Mouse (Mus musculus) stomach, embryonic 15.5 days (tissue): Measurements from ENCODE around the gene Fam13a. TPM values are rescaled to one million over a fixed set of nuclear protein-coding genes. Genes with fewer than 3 reads are reported as not detected.

Experiments
- ATAC-seq: fragments of 200-750 bp; cut with Nextera tagmentation; 2 replicates; pipeline ENCODE4 v1.8.0; 2017; ENCODE audit warnings: low read depth, moderate number of reproducible peaks, moderate TSS enrichment; ENCODE audit not compliant: insufficient read depth, low FRiP score
- H3K27ac ChIP-seq: fragments of 300-500 bp; sonication (generic); 2 replicates; pipeline ENCODE4 v1.5.1; 2015; ENCODE audit warnings: mild to moderate bottlenecking, inconsistent platforms
- H3K27me3 ChIP-seq: fragments of 300-500 bp; sonication (generic); replicated peaks from 2 replicates; pipeline ENCODE4 v1.6.1; 2015; ENCODE audit warnings: inconsistent platforms
- H3K36me3 ChIP-seq: fragments of 300-500 bp; sonication (generic); 2 replicates; pipeline ENCODE4 v1.6.1; 2015; ENCODE audit warnings: inconsistent platforms
- H3K4me1 ChIP-seq: fragments of 300-500 bp; sonication (generic); 2 replicates; pipeline ENCODE4 v1.6.1; 2015; ENCODE audit warnings: inconsistent platforms
- H3K4me2 ChIP-seq: fragments of 300-500 bp; sonication (generic); 2 replicates; pipeline ENCODE4 v1.6.1; 2015; ENCODE audit warnings: mild to moderate bottlenecking, inconsistent platforms
- H3K4me3 ChIP-seq: fragments of 300-500 bp; sonication (generic); replicated peaks from 2 replicates; pipeline ENCODE4 v1.5.1; 2015; ENCODE audit warnings: inconsistent platforms
- H3K9ac ChIP-seq: fragments of 300-500 bp; sonication (generic); 2 replicates; pipeline ENCODE4 v1.6.1; 2015; ENCODE audit warnings: inconsistent platforms
- H3K9me3 ChIP-seq: fragments of 300-500 bp; sonication (generic); 2 replicates; pipeline ENCODE4 v1.6.1; 2016; ENCODE audit warnings: inconsistent platforms
- WGBS: fragments of 180-500 bp; shearing (Covaris S2); methylation state at CpG from one replicate; pipeline ENCODE4 v1.1.7; 2015; 5-methylcytosine and 5-hydroxymethylcytosine counted together
- polyA plus RNA-seq: library from polyadenylated mRNA; unstranded; fragments of >200 nt; fragmentation: Nextera tagmentation; extraction: Ambion mirVana; gene quantifications from 2 replicates; pipeline ENCODE4 v1.2.1, GENCODE M21; 2015

Gene Fam13a
- polyA plus RNA-seq, 1 experiment from 2014 or later, result 11.1 TPM

DNA sequence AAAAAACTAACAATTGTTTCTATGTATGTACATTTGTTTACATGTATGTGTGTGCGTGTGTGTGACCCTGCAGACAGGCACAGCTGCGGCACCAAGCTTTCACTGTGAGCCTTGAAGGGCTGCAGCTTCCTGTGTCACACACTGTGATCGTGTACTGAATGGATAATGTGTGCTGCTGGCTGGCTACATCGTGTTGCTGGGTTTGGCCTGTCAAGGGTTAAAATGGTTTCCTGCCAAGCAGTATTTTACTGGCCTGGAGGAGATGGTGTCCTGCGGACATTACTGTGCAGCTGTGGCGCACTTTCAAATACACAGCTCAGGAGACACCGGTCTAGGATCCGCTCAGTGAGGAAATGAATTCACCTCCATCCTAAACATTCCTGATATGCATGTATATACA, 121.2 kb downstream of the Fam13a start:
- WGBS, result 39% methylated on average over 8 of the region's 8 CpGs
- no peaks in the 10 kb centered on the region for H3K4me1 ChIP-seq
- no peak overlapping the region for H3K4me2 ChIP-seq
- no peak overlapping the region for H3K9ac ChIP-seq
- H3K9me3 ChIP-seq, result no peaks in the 10 kb centered on the region
- peak; percentile 54 for ATAC-seq
- no peaks in the 10 kb centered on the region for H3K27me3 ChIP-seq
- no peak overlapping the region for H3K27ac ChIP-seq
- H3K36me3 ChIP-seq, result no peaks in the 10 kb centered on the region
- H3K4me3 ChIP-seq, result no peak overlapping the region

DNA sequence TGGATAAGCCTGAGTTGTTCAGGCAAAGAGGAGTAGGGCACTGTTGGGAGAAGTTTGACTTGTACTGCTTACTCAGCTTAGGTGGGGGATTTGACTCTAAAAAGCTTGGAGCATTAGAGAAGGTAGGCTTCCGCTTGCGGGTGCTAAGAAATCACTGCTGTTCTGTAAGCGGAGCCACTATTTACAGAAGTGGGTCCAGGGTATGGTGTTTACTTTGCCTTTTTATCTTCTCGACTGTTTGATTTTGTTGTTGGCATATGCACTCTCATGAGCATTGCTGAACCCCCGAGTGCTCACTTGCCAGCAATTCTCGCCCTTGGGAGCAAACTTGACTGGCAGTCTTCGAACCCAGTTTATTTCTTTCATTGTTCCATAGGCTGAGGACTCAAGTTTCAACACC, 123.8 kb downstream of the Fam13a start:
- peak; percentile 75 for ATAC-seq
- no peaks in the 10 kb centered on the region for H3K9me3 ChIP-seq
- H3K36me3 ChIP-seq, result no peaks in the 10 kb centered on the region
- H3K27ac ChIP-seq, result no peak overlapping the region
- H3K9ac ChIP-seq, result no peak overlapping the region
- H3K4me1 ChIP-seq, result no peaks in the 10 kb centered on the region
- no peak overlapping the region for H3K4me2 ChIP-seq
- H3K27me3 ChIP-seq, result no peaks in the 10 kb centered on the region
- H3K4me3 ChIP-seq, result no peak overlapping the region
- WGBS, result 74% methylated on average over 7 of the region's 7 CpGs

DNA sequence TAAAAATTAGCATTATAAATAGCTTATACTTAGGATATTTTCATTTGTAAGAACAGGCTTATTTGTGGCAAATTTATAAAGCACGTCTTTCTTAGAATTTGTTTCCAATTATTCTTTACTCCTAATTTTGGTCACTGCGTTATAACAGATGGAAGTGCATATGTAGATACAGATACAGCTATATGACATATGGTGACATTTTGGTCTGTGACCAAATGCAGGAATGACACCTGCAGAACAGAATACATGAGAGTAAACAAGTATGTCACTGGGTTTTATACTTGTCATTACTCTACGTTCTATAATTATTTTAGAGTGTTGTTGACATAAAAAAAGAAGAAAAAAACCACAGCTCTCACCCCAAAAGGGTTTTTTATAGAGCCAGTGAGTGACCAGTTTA, 125.3 kb downstream of the Fam13a start:
- Histone ChIP-seq H3K27ac (no peak overlapping the region), H3K27me3 (no peaks in the 10 kb centered on the region), H3K9me3 (no peaks in the 10 kb centered on the region), H3K36me3 (no peaks in the 10 kb centered on the region), H3K9ac (no peak overlapping the region), H3K4me3 (no peak overlapping the region), H3K4me1 (no peaks in the 10 kb centered on the region), H3K4me2 (no peak overlapping the region)
- WGBS, result 84% methylated on average over 3 of the region's 3 CpGs
- no peak for ATAC-seq

DNA sequence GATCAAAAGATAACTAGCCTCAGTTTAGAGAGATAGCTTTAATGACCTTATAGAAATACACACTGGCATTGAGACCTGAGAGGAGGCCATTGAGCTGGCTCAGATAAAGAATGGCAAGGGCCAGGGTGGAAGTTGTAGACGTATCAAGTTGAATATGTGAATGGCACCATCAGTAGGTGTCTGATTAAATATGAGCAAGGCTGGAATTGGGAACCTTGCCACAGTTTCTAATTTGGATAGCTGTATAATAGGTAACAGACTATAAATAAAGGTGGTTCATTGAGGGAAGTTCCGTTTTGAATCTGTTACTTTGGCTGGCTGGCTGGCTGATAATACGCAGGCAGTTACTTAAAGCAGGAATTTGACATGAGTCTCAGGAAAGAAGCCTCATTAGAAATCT, 127.7 kb downstream of the Fam13a start:
- Histone ChIP-seq H3K9me3 (no peaks in the 10 kb centered on the region), H3K36me3 (no peaks in the 10 kb centered on the region), H3K4me3 (no peak overlapping the region), H3K27me3 (no peaks in the 10 kb centered on the region), H3K4me2 (no peak overlapping the region), H3K9ac (no peak overlapping the region), H3K27ac (no peak overlapping the region), H3K4me1 (no peaks in the 10 kb centered on the region)
- WGBS, result 87% methylated on average over 3 of the region's 3 CpGs
- no peak for ATAC-seq

GRCm38 (mm10) chr6:58894994-58895393, 129.4 kb downstream of the Fam13a start:
- Histone ChIP-seq H3K27ac (no peak overlapping the region), H3K4me1 (no peaks in the 10 kb centered on the region), H3K36me3 (peaks cover 2% of the 10 kb centered on the region; the same call in 1 of the 2 replicates), H3K4me2 (no peak overlapping the region), H3K9ac (no peak overlapping the region), H3K9me3 (no peaks in the 10 kb centered on the region), H3K4me3 (no peak overlapping the region), H3K27me3 (no peaks in the 10 kb centered on the region)
- ATAC-seq, result no peak
- WGBS, result 79% methylated on average over 4 of the region's 4 CpGs

DNA sequence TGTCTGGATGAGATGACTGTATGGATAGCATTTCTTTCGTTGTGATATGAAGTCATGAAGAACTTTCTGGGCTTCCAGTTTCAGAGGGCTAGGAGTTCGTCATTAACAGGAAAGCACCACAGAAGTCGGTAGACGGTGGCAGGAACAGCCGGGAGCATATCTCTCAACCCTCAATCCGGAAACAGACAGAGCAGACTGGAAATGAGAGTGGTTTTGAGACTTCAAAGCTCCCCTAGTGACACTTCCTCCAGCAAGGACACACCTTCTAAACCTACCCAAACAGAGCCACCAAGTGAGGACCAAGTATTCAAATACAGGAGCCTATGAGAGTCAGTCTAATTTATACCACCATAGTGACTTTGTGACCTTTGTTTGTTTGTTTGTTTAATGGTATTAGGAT, 131.0 kb downstream of the Fam13a start:
- H3K9ac ChIP-seq, result no peak overlapping the region
- H3K36me3 ChIP-seq, result peaks cover 4% of the 10 kb centered on the region; the same call in 1 of the 2 replicates
- H3K9me3 ChIP-seq, result no peaks in the 10 kb centered on the region
- no peak overlapping the region for H3K27ac ChIP-seq
- H3K4me3 ChIP-seq, result no peak overlapping the region
- H3K27me3 ChIP-seq, result no peaks in the 10 kb centered on the region
- ATAC-seq, result no peak
- no peak overlapping the region for H3K4me2 ChIP-seq
- H3K4me1 ChIP-seq, result no peaks in the 10 kb centered on the region
- 77% methylated on average over 6 of the region's 6 CpGs for WGBS

- ATAC-seq, result no peak
- Histone ChIP-seq H3K4me1 (no peaks in the 10 kb centered on the region), H3K27ac (no peak overlapping the region), H3K36me3 (peaks cover 4% of the 10 kb centered on the region; the same call in 1 of the 2 replicates), H3K4me3 (no peak overlapping the region), H3K9ac (no peak overlapping the region), H3K4me2 (no peak overlapping the region), H3K9me3 (no peaks in the 10 kb centered on the region), H3K27me3 (no peaks in the 10 kb centered on the region)
- WGBS, result 82% methylated on average over 3 of the region's 3 CpGs
Observed at GRCm38 (mm10) chr6:58889917-58890316, 134.4 kb downstream of the Fam13a start.

GRCm38 (mm10) chr6:58882271-58882670, 142.1 kb downstream of the Fam13a start:
- Histone ChIP-seq H3K4me1 (no peaks in the 10 kb centered on the region), H3K36me3 (0 out of 2 replicates have a peak, but pooled peaks cover 4% of the 10 kb centered on the region), H3K27ac (no peak overlapping the region), H3K4me2 (no peak overlapping the region), H3K9ac (no peak overlapping the region), H3K27me3 (no peaks in the 10 kb centered on the region), H3K9me3 (no peaks in the 10 kb centered on the region), H3K4me3 (no peak overlapping the region)
- WGBS, result 74% methylated on average over 6 of the region's 6 CpGs
- ATAC-seq, result no peak

Other genes with a start within 250 kb of the Fam13a start
- 10.1 and 10.2 TPM in 2 replicates for gene Herc3, start 193.1 kb downstream of the Fam13a start, polyA plus RNA-seq
- 7.3 and 8.6 TPM in 2 replicates for gene Nap1l5, start 117.5 kb downstream of the Fam13a start, polyA plus RNA-seq
- 12.0 and 12.2 TPM in 2 replicates for gene Tigd2, start 184.3 kb upstream of the Fam13a start, polyA plus RNA-seq